In genomic region chr7:29938856-29939255, GRCm38 (mm10) we compare ENCODE assay signal across 15 mouse cellular contexts.
"Had no signal": no experiment of that assay in that cellular context is flagged by ENCODE, and none has a peak within 500 bp of the region (broad histone marks: within the 10 kb centered on the region; RNA-seq: fewer than 3 reads in every experiment).

No protein-coding gene starts in this region.

- DNase-seq: liver, embryonic 13.5 days; liver, postnatal 0 days; lung, adult 2 months; lung, postnatal 14 days; lung, postnatal 36 days; retina, postnatal 1 day; right cerebral cortex, adult 18-20 months; right cerebral cortex, postnatal 25 days; right cerebral cortex, postnatal 4 days; thymus, adult 2 months; thymus, postnatal 25 days; thymus, postnatal 4 days had no signal

- ATAC-seq: liver, postnatal 0 days; lung, postnatal 0 days; midbrain, embryonic 13.5 days; midbrain, embryonic 15.5 days had no signal
